Mouse (Mus musculus) intestine, embryonic 15.5 days (tissue): ENCODE measurements around the gene Col9a3. TPM values are rescaled to one million over a fixed set of nuclear protein-coding genes. Genes with fewer than 3 reads are reported as not detected.

ENCODE experiments used
- polyA plus RNA-seq: library from polyadenylated mRNA; unstranded; fragments of >200 nt; fragmentation: Nextera tagmentation; extraction: Ambion mirVana; gene quantifications from 2 replicates; pipeline ENCODE4 v1.2.1, GENCODE M21; 2015

Col9a3 gene
- polyA plus RNA-seq, 1 experiment from 2014 or later, result 5.5 TPM

Other genes starting within 250 kb of the Col9a3 start
- 2.3 and 2.8 TPM in 2 replicates for gene Slco4a1, start 141.5 kb upstream of the Col9a3 start, polyA plus RNA-seq
- gene Ntsr1, start 97.8 kb upstream of the Col9a3 start, polyA plus RNA-seq, result 2.4 and 2.8 TPM in 2 replicates
- gene Mrgbp, start 16.5 kb upstream of the Col9a3 start, polyA plus RNA-seq, result 20.7 and 22.3 TPM in 2 replicates
- 42.1 and 44.2 TPM in 2 replicates for gene Ogfr, start 8.5 kb upstream of the Col9a3 start, polyA plus RNA-seq
- gene Tcfl5, start 44.9 kb downstream of the Col9a3 start, polyA plus RNA-seq, result 0.13 TPM in 1 of 2 replicates, not detected in the other
- gene Dido1, start 112.2 kb downstream of the Col9a3 start, polyA plus RNA-seq, result 22.8 and 23.2 TPM in 2 replicates
- 52.6 and 55.1 TPM in 2 replicates for gene Gid8, start 112.3 kb downstream of the Col9a3 start, polyA plus RNA-seq
- gene Slc17a9, start 127.5 kb downstream of the Col9a3 start, polyA plus RNA-seq, result 2.3 and 4.6 TPM in 2 replicates
- gene Bhlhe23, start 179.1 kb downstream of the Col9a3 start, polyA plus RNA-seq, result not detected in 2 replicates